Comparison of ENCODE assay signal across 8 mouse cellular contexts in genomic region chr7:58658790-58659405, GRCm38 (mm10). TPM values are rescaled to one million over a fixed set of nuclear protein-coding genes. Genes with fewer than 3 reads are reported as not detected.
A peak's percentile ranks its signal among the peaks of the same experiment; 100 is the strongest.
DNase-seq lines count a peak whose midpoint lies in the region; ATAC-seq lines count a peak whose summit lies in the region.

No protein-coding gene starts in this region.

- ATAC-seq in kidney, embryonic 16.5 days (ENCODE audit: low FRiP score, low TSS enrichment) = no peak
- ATAC-seq in embryonic facial prominence, embryonic 12.5 days (ENCODE audit: insufficient number of reproducible peaks, insufficient read depth, low FRiP score, low TSS enrichment) = no peak
- no peak for ATAC-seq in intestine, embryonic 14.5 days (replicated peaks; ENCODE audit: low FRiP score, low TSS enrichment, low read depth)

- no peaks in the 10 kb centered on the region for H3K9me3 ChIP-seq in kidney, embryonic 16.5 days (ENCODE audit: low read length)
- H3K9me3 ChIP-seq in embryonic facial prominence, embryonic 12.5 days = no peaks in the 10 kb centered on the region
- H3K9me3 ChIP-seq in intestine, embryonic 14.5 days (ENCODE audit: control insufficient read depth, low read length) = no peaks in the 10 kb centered on the region

- H3K36me3 ChIP-seq in kidney, embryonic 16.5 days (ENCODE audit: insufficient read depth, low read length) = no peaks in the 10 kb centered on the region
- H3K36me3 ChIP-seq in embryonic facial prominence, embryonic 12.5 days = no peaks in the 10 kb centered on the region
- H3K36me3 ChIP-seq in intestine, embryonic 14.5 days (ENCODE audit: control insufficient read depth, insufficient read depth, low read length) = no peaks in the 10 kb centered on the region

- 22% methylated on average over 14 of the region's 14 CpGs for WGBS in kidney, embryonic 16.5 days
- whole genome bisulfite sequencing in embryonic facial prominence, embryonic 12.5 days = 28% methylated on average over 14 of the region's 14 CpGs
- WGBS in intestine, embryonic 14.5 days = 24% methylated on average over 14 of the region's 14 CpGs

- H3K4me2 ChIP-seq in kidney, embryonic 16.5 days (replicated peaks; ENCODE audit: low read depth, low read length) = peak overlapping the region; percentile 93
- H3K4me2 ChIP-seq in embryonic facial prominence, embryonic 12.5 days (replicated peaks) = peak overlapping the region; percentile 86
- peak overlapping the region; percentile 53 for H3K4me2 ChIP-seq in intestine, embryonic 14.5 days (ENCODE audit: low read length)

- no peaks in the 10 kb centered on the region for H3K27me3 ChIP-seq in kidney, embryonic 16.5 days (ENCODE audit: insufficient read depth, low read length)
- peaks cover 4% of the 10 kb centered on the region; the same call in 1 of the 2 replicates for H3K27me3 ChIP-seq in embryonic facial prominence, embryonic 12.5 days
- H3K27me3 ChIP-seq in intestine, embryonic 14.5 days (replicated peaks; ENCODE audit: control insufficient read depth, insufficient read depth, low read length) = no peaks in the 10 kb centered on the region

- H3K4me1 ChIP-seq in kidney, embryonic 16.5 days (ENCODE audit: insufficient read depth, low read length) = peaks cover 7% of the 10 kb centered on the region; the same call in 1 of the 2 replicates
- no peaks in the 10 kb centered on the region for H3K4me1 ChIP-seq in embryonic facial prominence, embryonic 12.5 days
- no peaks in the 10 kb centered on the region; the same call in 1 of the 2 replicates for H3K4me1 ChIP-seq in intestine, embryonic 14.5 days (replicated peaks; ENCODE audit: control insufficient read depth, insufficient read depth, low read length)

- peak overlapping the region; percentile 82 for H3K9ac ChIP-seq in kidney, embryonic 16.5 days (replicated peaks; ENCODE audit: low read length)
- peak overlapping the region; percentile 72 for H3K9ac ChIP-seq in embryonic facial prominence, embryonic 12.5 days
- peak overlapping the region; percentile 58 for H3K9ac ChIP-seq in intestine, embryonic 14.5 days (ENCODE audit: low read length)

- DNase-seq in kidney, postnatal 10 days = no peak
- no peak for DNase-seq in intestine, embryonic 14.5 days (ENCODE audit: low spot score)
- DNase-seq in neural tube, embryonic 10.5 days (ENCODE audit: extremely low spot score, low spot score) = peak; percentile 16
- no peak for DNase-seq in cerebellum, adult 11-12 months
- no peak for DNase-seq in right cerebral cortex, postnatal 36 days (ENCODE audit: low spot score in 2 of 2)
- no peak for DNase-seq in layer of hippocampus, adult 9-10 months (ENCODE audit: low spot score)

- peak overlapping the region; percentile 76 for H3K4me3 ChIP-seq in kidney, embryonic 16.5 days (ENCODE audit: low read length)
- peak overlapping the region; percentile 67 for H3K4me3 ChIP-seq in embryonic facial prominence, embryonic 12.5 days
- H3K4me3 ChIP-seq in intestine, embryonic 14.5 days (ENCODE audit: low read depth, low read length) = peak overlapping the region; percentile 65

- H3K27ac ChIP-seq in kidney, embryonic 16.5 days (ENCODE audit: low read length) = peak overlapping the region; percentile 85; the same call in 1 of the 2 replicates
- H3K27ac ChIP-seq in embryonic facial prominence, embryonic 12.5 days = no peak overlapping the region
- H3K27ac ChIP-seq in intestine, embryonic 14.5 days (ENCODE audit: low read depth) = no peak overlapping the region

RNA-seq across cellular contexts. Expression of gene Atp10a, which starts 2.9 kb away (rescaled TPM):
- 3.6 and 4.0 TPM in 2 replicates for polyA plus RNA-seq in kidney, embryonic 16.5 days (2015; fragmentation: Nextera tagmentation; extraction: Ambion mirVana)
- polyA plus RNA-seq in embryonic facial prominence, embryonic 12.5 days (2016; fragmentation: Nextera tagmentation; extraction: Ambion mirVana) = 2.9 and 3.3 TPM in 2 replicates
- polyA plus RNA-seq in intestine, embryonic 14.5 days (2014; fragmentation: Nextera tagmentation; extraction: Ambion mirVana) = 3.2 and 3.5 TPM in 2 replicates
